Mouse (Mus musculus) erythroblast, adult 5-6 weeks (primary cell): Measurements from ENCODE around the gene Grn. TPM values are rescaled to one million over a fixed set of nuclear protein-coding genes. Genes with fewer than 3 reads are reported as not detected.

ENCODE experiments used
- ATAC-seq: replicated peaks from 2 replicates; pipeline ENCODE4 v1.8.0; 2016; ENCODE audit warnings: moderate number of reproducible peaks, mild to moderate bottlenecking, moderate TSS enrichment, inconsistent platforms; ENCODE audit not compliant: poor library complexity, low FRiP score, severe bottlenecking
- total RNA-seq, 2 experiments: library from RNA; stranded (forward) in 1 of 2; stranded (reverse) in 1 of 2; fragments of 150-400 nt in 1 of 2; fragments of 200-764, 138-1000 nt in 1 of 2; gene quantifications; 2 replicates each; pipeline versions ENCODE4 v1.2.3 to v1.2.4; 2015 to 2017; ENCODE audit warnings: low replicate concordance in 2 of 2

The Grn gene
- total RNA-seq, 2 experiments from 2014 or later, result 56.1 to 85.7 TPM

DNA sequence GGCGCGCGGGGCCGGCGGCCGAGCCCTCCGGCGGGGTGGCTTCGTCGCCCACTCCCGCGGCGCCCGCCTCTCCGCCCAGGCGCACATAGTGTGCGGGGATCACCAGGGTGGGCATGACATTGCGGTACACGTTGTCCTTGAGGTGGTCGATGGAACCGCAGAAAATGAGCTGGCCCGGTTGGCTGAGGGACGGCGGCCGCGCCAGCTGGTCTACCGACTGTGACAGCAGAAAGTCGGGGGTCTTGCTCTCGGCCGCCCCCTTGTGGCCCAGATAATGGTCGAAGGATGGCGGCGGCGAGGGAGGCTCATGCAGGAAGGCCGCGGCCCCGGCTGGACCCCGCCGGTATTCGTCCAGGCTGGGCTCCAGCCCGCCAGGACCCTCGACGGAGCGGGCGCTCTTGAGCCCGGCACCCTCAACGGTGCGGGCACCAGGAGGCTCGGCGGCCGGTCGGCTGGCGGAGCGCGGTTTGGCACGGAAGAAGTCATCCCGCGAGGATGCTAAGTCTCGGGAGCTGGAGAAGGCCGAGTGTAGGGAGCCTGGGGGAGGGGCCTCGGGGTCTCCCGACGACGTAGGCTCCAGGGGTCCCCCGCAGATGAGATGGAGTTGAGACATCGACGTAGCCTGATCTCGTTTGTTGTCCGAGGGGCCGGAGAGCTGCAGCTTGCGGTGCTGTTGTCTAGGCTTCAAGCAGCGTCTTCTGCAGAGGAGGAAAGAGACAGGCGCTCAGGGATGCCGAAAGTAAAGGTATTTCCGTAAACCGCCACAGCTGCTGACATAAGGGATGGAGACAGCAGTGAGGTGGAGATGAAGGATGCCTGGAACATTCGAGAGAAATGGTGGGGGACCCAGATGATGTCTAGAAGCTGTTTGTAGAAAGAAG, 8.3 kb downstream of the Grn start:
- no peak for ATAC-seq

DNA sequence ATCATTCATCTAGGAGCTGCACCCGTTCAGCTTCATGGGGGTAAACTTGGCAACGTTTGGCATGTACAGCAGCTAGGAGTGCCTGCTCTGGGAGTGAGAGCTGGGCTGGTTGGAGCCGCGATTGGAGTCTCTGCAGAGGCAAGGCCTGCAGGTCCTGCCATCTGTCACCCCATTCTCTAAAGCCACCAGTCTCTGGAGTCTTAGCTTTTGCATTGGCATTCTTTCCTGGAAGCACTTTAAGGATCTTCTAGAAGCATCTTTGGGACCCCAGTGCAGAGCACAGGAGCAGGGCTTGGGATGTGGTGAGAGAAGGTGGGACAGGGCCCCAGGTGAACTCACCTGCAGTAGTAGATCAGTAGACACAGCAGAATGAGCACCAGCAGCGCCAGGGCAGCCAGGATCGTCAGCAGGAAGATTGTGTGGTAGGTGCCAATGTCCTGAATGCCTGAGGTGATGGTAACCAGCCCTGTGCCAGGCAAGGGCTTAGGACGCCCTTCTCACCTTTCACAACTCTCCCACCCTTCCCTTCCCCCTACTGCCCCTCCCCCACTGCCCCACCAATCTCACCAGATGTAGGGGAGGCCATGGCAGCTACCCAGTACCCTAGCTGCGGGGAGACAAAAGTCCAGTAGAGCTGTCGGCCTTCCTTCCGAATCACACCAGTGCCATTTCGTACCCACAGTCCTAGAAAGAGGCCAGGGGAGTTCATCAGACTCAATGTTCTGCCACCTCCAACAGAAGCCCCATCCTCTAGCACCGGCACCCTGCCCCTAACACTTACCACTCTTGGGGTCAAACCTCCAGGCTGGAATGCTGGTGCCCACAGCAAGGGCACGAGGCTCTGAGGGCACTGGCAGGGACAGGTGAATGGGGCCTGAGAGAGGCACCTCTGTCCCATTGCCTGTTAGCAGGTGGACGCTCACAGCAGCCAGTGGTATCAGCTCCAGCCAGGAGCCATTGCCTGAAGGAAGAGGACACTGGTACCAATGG, 9.3 kb downstream of the Grn start:
- ATAC-seq, result no peak

DNA sequence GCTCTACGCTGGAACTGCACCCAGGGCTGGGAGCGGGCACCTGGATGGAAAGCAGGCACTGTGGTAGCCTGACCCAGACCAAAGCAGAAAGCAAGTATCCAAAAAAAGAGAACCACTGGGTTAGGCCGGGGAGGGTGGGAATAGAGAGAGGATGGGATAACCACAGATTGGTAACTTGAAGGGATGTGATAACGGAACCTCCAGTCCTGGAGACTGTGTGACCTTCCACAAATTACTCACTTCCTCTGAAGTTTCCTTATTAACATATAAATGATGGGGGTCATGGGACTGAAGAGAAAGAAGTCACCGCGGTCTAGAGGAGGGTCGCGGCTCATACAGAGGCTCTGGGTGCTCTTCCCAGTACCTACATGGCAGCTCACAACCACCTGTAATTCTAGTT, 10.1 kb downstream of the Grn start:
- no peak for ATAC-seq

DNA sequence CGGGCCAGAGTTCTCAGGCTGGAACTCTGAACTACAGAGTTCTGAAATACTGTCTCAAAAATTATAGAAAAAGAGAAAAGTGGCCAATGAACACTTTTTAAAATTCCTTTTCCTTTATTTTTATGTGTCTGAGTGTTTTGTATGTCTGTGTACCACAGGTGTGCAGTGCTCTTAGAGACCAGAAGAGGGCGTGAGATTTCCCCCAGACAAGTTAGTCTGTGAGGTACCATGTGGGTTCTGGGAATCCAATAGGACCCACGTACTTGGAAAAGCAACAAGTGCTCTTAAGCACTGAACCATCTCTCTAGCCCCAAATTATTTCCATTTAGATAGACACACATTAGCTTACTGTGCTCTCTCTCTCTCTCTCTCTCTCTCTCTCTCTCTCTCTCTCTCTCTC, 11.3 kb downstream of the Grn start:
- no peak for ATAC-seq

DNA sequence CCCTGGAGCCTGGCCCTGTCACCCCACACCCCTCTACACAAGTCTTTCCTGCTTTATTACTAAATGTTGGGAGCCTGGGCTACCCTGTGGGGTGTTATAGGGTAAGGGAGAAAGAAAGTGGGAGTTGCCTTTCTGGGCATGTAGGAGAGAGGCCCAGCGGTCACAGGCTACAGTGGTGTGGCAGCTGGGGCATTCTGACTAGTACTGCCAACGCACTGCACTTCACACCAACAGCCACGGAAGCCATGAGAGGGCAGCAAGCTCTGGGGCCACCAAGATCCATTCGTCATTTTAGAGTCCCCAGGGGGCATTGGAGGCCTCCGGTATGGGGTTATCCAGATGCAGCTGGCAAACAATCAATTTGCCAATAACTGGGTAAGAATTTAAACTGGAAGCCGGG, 12.0 kb downstream of the Grn start:
- ATAC-seq, result no peak

DNA sequence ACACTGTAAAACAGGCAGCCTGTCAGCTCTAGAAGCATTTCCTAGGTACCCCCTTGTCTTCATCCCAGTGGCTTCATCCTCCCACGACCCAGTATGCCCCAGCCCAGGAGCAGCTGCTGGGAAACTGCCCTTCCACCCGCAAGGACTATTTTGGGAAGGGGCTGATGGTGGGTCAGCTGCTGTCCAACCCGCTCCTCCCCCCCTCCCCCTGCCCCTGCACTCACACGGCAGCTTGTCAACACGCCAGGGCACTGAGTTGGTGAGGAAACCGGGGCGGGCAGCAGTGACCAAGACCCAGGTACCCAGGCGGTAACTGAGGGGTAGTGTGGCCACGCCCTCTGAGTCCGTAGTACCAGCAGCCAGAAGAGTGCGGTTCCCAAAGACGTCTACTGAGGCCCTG, 13.6 kb downstream of the Grn start:
- no peak for ATAC-seq

DNA sequence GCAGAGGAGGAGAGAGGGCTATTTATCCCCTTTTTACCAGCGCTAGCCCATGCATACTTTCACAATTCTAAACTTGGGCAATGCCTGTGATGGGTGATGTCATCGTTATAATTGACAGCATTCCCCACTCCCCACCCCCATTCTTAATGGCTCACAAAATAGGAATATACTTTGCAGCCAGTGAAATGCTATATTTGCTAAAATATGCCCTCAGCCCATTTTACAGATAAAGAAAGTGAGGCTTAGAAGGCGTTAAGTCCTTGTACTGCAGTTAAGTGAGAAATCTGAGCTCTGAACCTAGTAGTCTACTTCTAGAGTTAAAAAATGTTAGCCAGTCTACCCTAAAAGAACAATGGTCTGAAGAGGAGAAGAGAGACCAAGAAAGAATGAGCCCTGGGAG, 14.2 kb downstream of the Grn start:
- ATAC-seq, result no peak

DNA sequence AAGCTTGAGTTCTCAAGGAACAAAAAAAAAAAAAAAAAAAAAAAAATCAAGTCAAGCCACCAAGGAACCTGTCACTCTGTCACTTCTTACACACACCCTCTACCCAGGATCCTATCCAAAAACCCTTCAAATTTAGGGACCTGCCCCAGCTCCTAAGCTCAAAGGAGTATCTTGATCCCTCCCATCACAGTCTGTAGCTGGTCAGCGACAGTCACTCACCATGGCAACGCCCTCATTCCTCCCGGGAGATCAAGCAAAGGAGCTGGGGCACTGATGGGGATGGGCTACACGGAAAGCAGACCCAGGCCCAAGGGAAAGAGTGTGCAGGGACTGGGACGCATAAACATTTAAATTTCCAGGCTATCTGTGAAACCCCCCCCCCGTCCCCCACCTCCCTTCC, 14.7 kb downstream of the Grn start:
- ATAC-seq, result no peak

DNA sequence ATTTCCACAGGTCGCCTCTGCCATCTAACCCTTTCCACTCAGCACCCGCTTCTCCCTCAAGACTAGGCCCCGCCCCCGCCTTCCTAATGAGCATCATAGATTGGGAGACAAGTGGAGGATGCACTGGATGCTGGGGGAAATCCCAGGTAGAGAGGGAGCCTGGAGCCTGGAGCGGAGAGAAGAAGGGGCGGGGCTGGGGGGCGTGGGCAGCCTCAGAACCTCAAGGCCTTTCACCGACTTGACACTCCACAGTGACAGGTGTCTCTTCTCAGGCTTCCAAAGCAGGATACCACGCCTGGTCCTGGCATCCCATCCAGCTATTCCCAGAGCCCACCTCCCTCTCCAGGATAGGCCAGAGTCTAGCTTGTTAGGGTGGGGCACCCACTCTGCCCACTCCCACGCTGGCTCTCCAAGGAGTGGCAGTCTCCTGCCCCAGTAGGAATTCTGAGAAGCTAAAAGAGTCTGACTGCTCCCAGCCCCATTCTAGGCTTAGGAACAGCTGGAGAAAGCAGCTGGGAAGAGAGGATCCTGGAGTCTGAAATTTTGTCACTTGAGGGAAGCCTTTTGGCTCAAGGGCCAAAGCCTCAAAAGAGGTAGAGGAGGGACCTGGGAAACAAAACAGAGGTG, 15.3 kb downstream of the Grn start:
- ATAC-seq, result no peak

DNA sequence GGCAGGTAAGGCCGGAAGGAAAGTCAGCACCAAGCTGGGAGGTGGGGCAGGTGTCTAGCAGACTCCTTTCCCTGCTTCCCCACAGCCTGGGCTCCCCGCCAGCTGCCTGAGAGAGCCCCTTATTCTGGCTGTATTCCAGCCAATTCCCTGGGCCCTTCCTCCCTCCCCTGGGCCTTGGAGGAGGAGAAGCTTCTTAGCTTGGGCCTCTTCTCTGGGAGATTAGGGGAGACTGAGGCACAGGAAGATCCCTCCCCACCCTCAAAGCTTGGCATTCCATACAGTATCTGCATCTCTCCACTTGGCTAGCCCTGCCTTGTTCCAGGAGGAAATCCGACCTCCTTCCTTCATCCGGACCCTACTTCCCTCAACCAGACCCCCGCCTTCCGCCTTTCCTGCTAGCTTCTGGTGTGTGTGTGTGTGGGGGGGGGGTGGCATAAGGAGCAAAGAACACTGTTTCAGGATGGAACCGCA, 15.8 kb downstream of the Grn start:
- no peak for ATAC-seq

DNA sequence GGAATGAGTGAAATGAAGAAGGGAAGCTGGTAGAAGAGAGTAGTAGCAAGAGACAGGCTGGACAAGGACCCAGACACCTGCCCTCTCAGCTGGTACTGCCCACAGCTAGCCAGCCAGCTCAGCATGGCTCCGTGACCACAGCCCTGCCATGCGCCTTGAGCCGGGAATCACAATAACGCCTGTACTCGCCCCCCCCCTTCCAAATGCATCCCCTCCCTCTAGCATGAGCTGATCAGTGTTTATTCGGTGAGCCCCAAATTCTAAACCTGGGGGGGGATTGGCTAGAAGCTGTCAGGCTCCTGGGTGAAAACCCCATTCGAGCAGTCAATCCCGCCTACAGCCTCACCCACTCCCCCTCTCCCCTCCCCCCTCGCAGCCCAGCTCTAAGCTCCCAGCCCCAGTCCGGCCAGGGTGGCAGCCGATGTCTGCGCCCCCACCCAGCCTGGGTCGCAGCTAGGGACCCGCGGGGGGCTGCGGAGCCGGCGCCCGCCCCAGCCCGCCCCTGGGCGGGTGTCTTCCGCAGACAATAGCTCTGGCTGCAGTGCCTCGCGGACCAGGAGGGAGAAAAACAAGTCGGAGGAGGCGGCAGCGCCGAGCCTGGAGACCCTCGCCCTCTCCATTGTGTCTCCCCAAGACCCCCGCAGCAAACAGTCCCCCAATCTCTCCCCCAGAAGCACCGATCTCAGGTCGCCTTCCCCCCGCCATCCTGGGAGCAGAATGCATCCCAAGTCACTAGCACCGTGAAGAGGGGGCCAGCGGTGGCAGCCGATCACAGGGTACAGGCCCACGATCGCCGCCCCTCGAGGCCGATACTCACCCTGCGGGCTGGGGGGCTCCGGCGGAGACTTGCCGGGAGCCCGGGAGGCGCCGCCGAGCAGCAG, 16.7 kb downstream of the Grn start:
- ATAC-seq, result 0 out of 2 replicates have a peak, but pooled peaks have one; percentile 44

DNA sequence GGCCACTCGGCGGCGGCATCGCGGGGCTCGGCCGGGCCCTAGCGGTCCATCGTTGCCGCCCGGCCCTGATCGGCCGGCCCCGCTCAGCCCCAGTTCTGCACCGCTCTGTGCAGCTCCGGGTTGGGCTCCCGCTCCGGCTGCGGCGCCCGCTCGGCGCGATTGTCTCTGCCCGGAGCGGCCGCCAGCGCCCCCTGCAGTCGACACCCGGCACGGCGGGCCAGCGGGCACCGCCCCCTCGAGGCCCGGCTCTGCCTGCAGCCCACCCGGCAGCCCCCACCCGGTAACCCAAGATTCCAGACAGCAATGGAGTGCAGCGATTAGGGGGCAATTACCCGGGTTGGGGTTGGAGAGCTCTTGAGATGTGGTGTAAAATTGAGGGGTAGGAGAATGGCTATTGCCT, 17.4 kb downstream of the Grn start, which contains the start of gene Fam171a2:
Gene Fam171a2 (minus strand): TSS at position 186 of the 400 bp plus-strand sequence.
- 0 out of 2 replicates have a peak, but pooled peaks have one; percentile 38 for ATAC-seq

DNA sequence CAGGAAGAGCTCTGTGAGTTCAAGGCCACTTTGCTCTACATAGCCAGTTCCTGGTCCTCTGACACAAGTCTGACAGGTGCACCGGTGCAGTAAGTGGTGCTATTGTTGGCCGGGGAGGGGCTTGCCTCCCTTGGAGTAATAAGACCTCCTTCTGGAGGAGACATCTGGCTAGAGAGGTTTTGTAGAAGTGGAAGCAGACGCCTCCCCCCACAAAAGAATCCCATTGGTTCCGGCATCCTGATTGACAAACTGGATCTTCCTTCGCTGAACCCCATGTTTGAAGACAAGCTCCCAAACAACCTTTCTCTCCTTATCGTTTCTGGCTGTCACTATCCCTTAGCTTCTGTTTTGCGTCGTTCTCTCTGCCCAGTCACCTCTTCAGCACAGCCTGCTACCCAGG, 18.2 kb downstream of the Grn start:
- ATAC-seq, result no peak

DNA sequence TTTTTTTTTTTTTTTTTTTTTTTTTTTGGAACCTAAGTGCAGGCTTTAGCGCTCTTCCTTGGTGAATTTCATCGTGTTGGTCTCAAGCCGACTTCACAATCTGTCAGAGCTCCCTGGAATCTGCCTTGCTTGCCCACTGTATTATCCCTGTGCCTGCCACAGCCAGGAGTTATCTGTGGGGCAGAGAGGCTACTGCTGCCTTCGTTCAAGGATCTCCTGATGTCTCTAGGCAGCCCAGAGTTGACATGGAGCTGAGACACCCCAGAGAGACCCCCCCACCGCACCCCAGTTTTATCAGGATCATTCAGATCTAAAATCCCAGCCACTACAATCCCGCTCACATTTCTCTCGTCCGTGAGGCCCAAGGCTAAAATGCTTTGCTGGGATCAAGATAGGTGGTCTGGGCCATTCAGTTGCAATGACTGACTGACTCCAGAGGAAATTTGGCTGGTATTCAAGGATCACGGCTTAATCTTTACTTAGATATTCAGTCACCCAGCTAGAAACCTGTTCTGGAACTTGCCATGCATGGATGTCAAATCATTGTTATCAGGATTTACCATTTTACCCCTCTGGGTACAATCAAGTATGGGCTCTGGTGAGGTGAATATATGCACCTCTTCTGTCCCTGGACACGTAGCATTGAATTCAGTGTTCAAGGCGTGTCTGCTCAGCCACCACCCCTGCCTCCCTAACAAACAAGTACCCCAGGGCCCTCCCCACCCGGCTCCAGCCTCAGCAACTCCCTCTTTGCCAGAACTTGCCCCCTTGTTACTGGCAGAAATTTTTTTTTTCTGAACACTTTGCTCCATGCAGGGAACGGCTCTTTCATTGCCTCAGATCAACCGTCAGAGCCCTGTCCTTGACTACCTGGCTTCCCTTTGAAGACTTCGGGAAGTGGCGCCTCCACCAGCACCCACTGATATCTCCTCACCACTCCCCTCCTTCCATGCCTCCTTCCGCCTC, 19.2 kb downstream of the Grn start:
- no peak for ATAC-seq

DNA sequence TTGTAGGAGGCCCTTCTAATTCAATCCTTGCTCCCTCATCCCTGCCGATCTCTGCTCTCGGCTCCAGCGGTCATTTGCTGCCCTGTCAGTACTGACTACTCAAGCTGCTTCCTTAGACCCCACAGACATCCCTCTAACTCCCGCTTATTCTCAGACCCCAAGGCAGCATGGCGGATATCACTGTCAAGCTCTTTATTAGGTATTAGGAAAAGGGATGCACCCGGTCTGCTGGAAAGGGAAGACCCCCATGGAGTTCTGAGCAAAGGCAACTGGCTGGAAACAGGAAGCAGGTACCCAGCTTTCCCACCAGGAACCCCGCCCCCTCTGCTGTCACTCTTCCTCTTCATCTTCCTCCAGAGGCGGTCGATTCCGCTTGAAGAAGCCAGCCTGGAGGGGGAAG, 23.0 kb downstream of the Grn start:
- no peak for ATAC-seq

DNA sequence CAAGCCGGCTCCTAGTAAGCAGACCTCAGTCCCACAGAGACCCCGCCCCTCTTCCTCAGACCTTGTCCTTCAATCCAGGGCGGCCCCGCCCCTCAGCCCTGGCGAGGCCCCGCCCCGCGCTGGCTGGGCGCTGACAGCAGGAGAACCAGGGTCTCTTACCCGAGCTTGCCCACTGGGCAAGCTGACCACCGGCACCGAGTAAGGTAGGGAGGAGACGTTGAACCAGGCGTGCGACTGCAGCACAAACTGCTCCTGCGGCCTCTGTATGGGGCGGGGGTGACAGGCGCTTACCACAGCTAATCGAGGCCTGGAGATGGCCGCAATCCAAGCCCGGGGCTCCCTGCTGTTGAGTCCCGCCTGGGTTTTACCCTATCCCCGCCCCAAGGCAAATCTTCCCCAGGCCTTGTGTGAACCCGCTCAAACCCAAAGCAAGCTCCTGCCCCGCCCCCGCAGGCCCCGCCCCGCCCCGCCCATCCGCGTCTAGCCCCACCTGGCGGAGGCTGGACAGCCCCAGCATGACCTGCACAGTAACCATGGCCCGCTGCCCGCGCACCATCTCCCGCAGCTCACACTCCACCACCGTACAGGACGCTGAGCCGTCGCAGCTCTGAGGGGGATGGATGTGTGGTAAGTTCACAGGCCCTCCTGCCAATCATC, 25.8 kb downstream of the Grn start:
- peak; percentile 68 for ATAC-seq

DNA sequence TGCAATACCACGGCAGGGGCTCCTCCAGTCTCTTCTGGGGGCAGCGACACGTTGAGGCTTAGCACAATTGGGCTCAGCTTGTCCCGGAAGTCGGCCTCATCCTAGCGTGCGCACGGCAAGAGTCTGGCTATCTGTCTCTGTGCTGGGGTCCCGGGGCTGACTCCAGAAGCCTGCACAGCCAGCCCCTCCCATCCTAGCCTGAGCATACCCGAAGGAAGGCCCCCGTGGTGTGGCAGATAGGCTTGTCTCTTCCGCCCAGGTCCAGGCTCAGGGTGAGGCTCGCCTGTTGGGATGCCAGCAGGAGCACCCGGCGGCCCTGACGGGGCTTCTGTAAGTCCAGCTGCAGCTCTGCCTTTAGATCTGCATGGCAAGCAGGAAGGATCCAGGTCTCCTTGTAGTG, 30.4 kb downstream of the Grn start:
- ATAC-seq, result no peak
